Mouse (Mus musculus): ENCODE measurements around the gene Ppcdc.

Gene Ppcdc

GRCm38 (mm10) chr9:57439522-57440295, at the start of gene Ppcdc:
Ppcdc (minus strand) TSS chr9:57440124.
- DNase-seq (ENCODE audit: low read depth, low spot score) = peak; percentile 96

- DNase-seq (ENCODE audit: low read depth, low spot score) = no peak
Observed at GRCm38 (mm10) chr9:57487807-57488206, 47.9 kb upstream of the Ppcdc start.

- DNase-seq (ENCODE audit: low read depth, low spot score) = peak; percentile 66
Observed at GRCm38 (mm10) chr9:57485774-57486173, 45.9 kb upstream of the Ppcdc start.

- no peak for DNase-seq (ENCODE audit: low read depth, low spot score)
Observed at GRCm38 (mm10) chr9:57468914-57469313, 29.0 kb upstream of the Ppcdc start.

- peak; percentile 89 for DNase-seq (ENCODE audit: low read depth, low spot score)
Observed at GRCm38 (mm10) chr9:57467896-57468549, 28.1 kb upstream of the Ppcdc start, which contains the start of gene Scamp5. Scamp5 (minus strand) TSS chr9:57468060.

- no peak for DNase-seq (ENCODE audit: low read depth, low spot score)
Observed at GRCm38 (mm10) chr9:57467271-57467771, 27.4 kb upstream of the Ppcdc start.

GRCm38 (mm10) chr9:57466101-57466500, 26.2 kb upstream of the Ppcdc start:
- DNase-seq (ENCODE audit: low read depth, low spot score) = peak; percentile 18

- DNase-seq (ENCODE audit: low read depth, low spot score) = no peak
Observed at GRCm38 (mm10) chr9:57462866-57463265, 22.9 kb upstream of the Ppcdc start.

- DNase-seq (ENCODE audit: low read depth, low spot score) = no peak
Observed at GRCm38 (mm10) chr9:57459707-57460106, 19.8 kb upstream of the Ppcdc start.

- no peak for DNase-seq (ENCODE audit: low read depth, low spot score)
Observed at GRCm38 (mm10) chr9:57453516-57453915, 13.6 kb upstream of the Ppcdc start.

GRCm38 (mm10) chr9:57452624-57453462, 12.9 kb upstream of the Ppcdc start:
- no peak for DNase-seq (ENCODE audit: low read depth, low spot score)

GRCm38 (mm10) chr9:57449715-57450114, 9.8 kb upstream of the Ppcdc start:
- no peak for DNase-seq (ENCODE audit: low read depth, low spot score)

GRCm38 (mm10) chr9:57440620-57441019, 696 bp upstream of the Ppcdc start:
- DNase-seq (ENCODE audit: low read depth, low spot score) = no peak

GRCm38 (mm10) chr9:57439083-57439482, 841 bp downstream of the Ppcdc start:
- DNase-seq (ENCODE audit: low read depth, low spot score) = no peak

- DNase-seq (ENCODE audit: low read depth, low spot score) = no peak
Observed at GRCm38 (mm10) chr9:57437896-57438614, 1.9 kb downstream of the Ppcdc start.

GRCm38 (mm10) chr9:57436166-57436565, 3.8 kb downstream of the Ppcdc start:
- no peak for DNase-seq (ENCODE audit: low read depth, low spot score)

- no peak for DNase-seq (ENCODE audit: low read depth, low spot score)
Observed at GRCm38 (mm10) chr9:57434405-57435165, 5.3 kb downstream of the Ppcdc start.

- DNase-seq (ENCODE audit: low read depth, low spot score) = peak; percentile 77
Observed at GRCm38 (mm10) chr9:57433097-57434032, 6.6 kb downstream of the Ppcdc start.

GRCm38 (mm10) chr9:57432480-57432879, 7.4 kb downstream of the Ppcdc start:
- no peak for DNase-seq (ENCODE audit: low read depth, low spot score)

Data from skeletal muscle tissue, adult 2 months (tissue).